Mouse (Mus musculus) bone marrow macrophage, adult 2 months (primary cell): Measurements from ENCODE around the gene Gm9639. TPM values are rescaled to one million over a fixed set of nuclear protein-coding genes. Genes with fewer than 3 reads are reported as not detected.
"Not testable (repeated sequence)": the region's sequence is repeated elsewhere in the genome, so short reads cannot be mapped to it uniquely, and the experiment has no call there.

Experiments
- H3K27ac ChIP-seq: 2 replicates; pipeline ENCODE4 v1.5.1; 2012; ENCODE audit warnings: low read depth, low read length; ENCODE audit not compliant: insufficient read depth
- H3K4me1 ChIP-seq: 2 replicates; pipeline ENCODE4 v1.6.1; 2012; ENCODE audit warnings: low read length; ENCODE audit not compliant: control insufficient read depth, insufficient read depth
- H3K4me3 ChIP-seq: 2 replicates; pipeline ENCODE4 v1.5.1; 2012; ENCODE audit warnings: mild to moderate bottlenecking, low read length, moderate library complexity; ENCODE audit not compliant: insufficient read depth
- CTCF ChIP-seq: IDR thresholded peaks from 2 replicates; pipeline ENCODE4 v1.5.1; 2012; ENCODE audit warnings: low read depth, mild to moderate bottlenecking, low read length, moderate library complexity
- POLR2A ChIP-seq: IDR thresholded peaks from 2 replicates; pipeline ENCODE4 v1.6.1; 2012; ENCODE audit warnings: mild to moderate bottlenecking, low read depth, low read length, borderline replicate concordance
- polyA plus RNA-seq: library from polyadenylated mRNA; stranded (reverse); fragments of >200 nt; gene quantifications from 2 replicates; pipeline ENCODE4 v1.2.4, GENCODE M21; 2012; ENCODE audit not compliant: missing spikeins, insufficient read depth, insufficient read length

The Gm9639 gene
- polyA plus RNA-seq, 1 experiment: not detected

GRCm38 (mm10) chr10:77753448-77753847 is 41.4 kb downstream of the Gm9639 start:
- Histone ChIP-seq H3K4me1 (no peaks in the 10 kb centered on the region), H3K4me3 (no peak overlapping the region), H3K27ac (no peak overlapping the region)
- TF ChIP-seq POLR2A (no peak), CTCF (no peak)

GRCm38 (mm10) chr10:77752312-77752711 is 42.6 kb downstream of the Gm9639 start:
- H3K4me3 ChIP-seq, H3K27ac ChIP-seq, H3K4me1 ChIP-seq: not testable (repeated sequence)

DNA sequence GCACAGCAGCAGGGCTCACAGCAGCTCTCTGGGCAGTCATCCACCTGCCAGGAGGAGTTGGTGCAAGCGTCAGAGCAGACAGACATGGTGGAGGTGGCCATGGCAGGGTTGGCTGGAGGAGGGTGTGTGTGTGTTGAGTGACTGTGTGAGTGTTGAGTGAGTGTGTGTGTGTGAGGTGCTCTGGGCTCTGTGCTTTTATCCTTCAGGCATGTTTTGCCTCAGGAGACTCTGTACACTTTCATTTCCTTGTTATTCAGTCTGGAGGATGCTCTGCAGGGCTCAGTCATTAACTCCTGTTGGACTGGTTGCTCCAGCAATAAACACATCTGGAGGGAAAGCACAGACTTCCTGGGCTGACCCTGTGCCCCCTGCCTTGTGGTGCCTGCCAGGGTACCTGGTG is 43.6 kb downstream of the Gm9639 start, which contains the start of gene Gm9736:
Gene Gm9736, minus strand, starts transcription at position 101 of the 400 bp plus-strand sequence.
- H3K4me1 ChIP-seq, H3K27ac ChIP-seq, H3K4me3 ChIP-seq: not testable (repeated sequence)

DNA sequence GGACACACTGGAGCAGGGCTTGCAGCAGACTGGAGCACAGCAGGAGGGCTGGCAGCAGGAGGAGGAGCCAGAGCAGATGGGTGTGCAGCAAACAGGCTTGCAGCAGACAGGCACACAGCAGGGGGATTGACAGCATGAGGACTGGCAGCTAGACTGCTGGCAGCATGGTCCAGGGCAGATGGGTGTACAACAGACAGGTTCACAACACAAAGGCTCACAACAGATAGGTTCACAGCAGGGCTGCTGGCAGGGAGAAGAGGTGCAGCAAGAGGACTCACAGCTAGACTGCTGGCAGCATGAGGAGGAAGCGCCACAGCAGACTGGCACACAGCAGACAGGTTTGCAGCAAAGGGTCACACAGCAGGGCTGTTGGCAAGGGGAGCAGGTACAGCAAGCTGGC is 44.2 kb downstream of the Gm9639 start:
- not testable (repeated sequence) for H3K4me3 ChIP-seq, H3K27ac ChIP-seq, H3K4me1 ChIP-seq

Other genes with a start within 250 kb of the Gm9639 start
- 98.5 and 102 TPM in 2 replicates for gene Pttg1ip, start 213.4 kb downstream of the Gm9639 start, polyA plus RNA-seq
- 165 and 203 TPM in 2 replicates for gene Sumo3, start 189.0 kb downstream of the Gm9639 start, polyA plus RNA-seq
- gene Gm49325, start 188.9 kb downstream of the Gm9639 start, polyA plus RNA-seq: 40.9 and 41.8 TPM in 2 replicates
- 57.9 and 61.2 TPM in 2 replicates for gene Ube2g2, start 172.8 kb downstream of the Gm9639 start, polyA plus RNA-seq
- not detected in 2 replicates for gene Tspear, start 108.5 kb downstream of the Gm9639 start, polyA plus RNA-seq
- not detected in 2 replicates for gene Gm19402, start 104.3 kb downstream of the Gm9639 start, polyA plus RNA-seq
- gene Gm9508, start 97.8 kb downstream of the Gm9639 start, polyA plus RNA-seq: not detected in 2 replicates
- gene Gm10272, start 88.5 kb downstream of the Gm9639 start, polyA plus RNA-seq: not detected in 2 replicates
- not detected in 2 replicates for gene Gm10024, start 83.6 kb downstream of the Gm9639 start, polyA plus RNA-seq
- gene Gm10142, start 79.3 kb downstream of the Gm9639 start, polyA plus RNA-seq: not detected in 2 replicates
- gene Krtap12-1, start 74.5 kb downstream of the Gm9639 start, polyA plus RNA-seq: not detected in 2 replicates
- gene Gm10100, start 68.6 kb downstream of the Gm9639 start, polyA plus RNA-seq: not detected in 2 replicates
- gene Gm18596, start 52.4 kb downstream of the Gm9639 start, polyA plus RNA-seq: not detected in 2 replicates
- gene Gm9736, start 43.7 kb downstream of the Gm9639 start, polyA plus RNA-seq: not detected in 2 replicates
- not detected in 2 replicates for gene Gm3233, start 35.4 kb downstream of the Gm9639 start, polyA plus RNA-seq
- not detected in 2 replicates for gene Gm3238, start 23.8 kb downstream of the Gm9639 start, polyA plus RNA-seq
- not detected in 2 replicates for gene Gm7138, start 18.1 kb downstream of the Gm9639 start, polyA plus RNA-seq
- gene Gm3250, start 12.5 kb downstream of the Gm9639 start, polyA plus RNA-seq: not detected in 2 replicates
- not detected in 2 replicates for gene Gm7137, start 6.9 kb downstream of the Gm9639 start, polyA plus RNA-seq
- gene Gm19668, start 4.1 kb upstream of the Gm9639 start, polyA plus RNA-seq: not detected in 2 replicates
- not detected in 2 replicates for gene Gm9507, start 16.8 kb upstream of the Gm9639 start, polyA plus RNA-seq
- not detected in 2 replicates for gene Gm2696, start 19.6 kb upstream of the Gm9639 start, polyA plus RNA-seq
- gene Krtap10-4, start 32.0 kb upstream of the Gm9639 start, polyA plus RNA-seq: not detected in 2 replicates
- gene Krtap10-10, start 40.9 kb upstream of the Gm9639 start, polyA plus RNA-seq: not detected in 2 replicates
- gene Gm36176, start 51.7 kb upstream of the Gm9639 start, polyA plus RNA-seq: not detected in 2 replicates
- gene Gm10318, start 57.8 kb upstream of the Gm9639 start, polyA plus RNA-seq: not detected in 2 replicates
- not detected in 2 replicates for gene Gm3285, start 66.9 kb upstream of the Gm9639 start, polyA plus RNA-seq
- 0.19 TPM in 1 of 2 replicates, not detected in the other for gene Lrrc3, start 107.5 kb upstream of the Gm9639 start, polyA plus RNA-seq
- gene Trpm2, start 175.5 kb upstream of the Gm9639 start, polyA plus RNA-seq: 8.6 and 13.8 TPM in 2 replicates
- gene 1810043G02Rik, start 183.4 kb upstream of the Gm9639 start, polyA plus RNA-seq: 12.4 and 13.6 TPM in 2 replicates
- 24.1 and 32.1 TPM in 2 replicates for gene Pfkl, start 215.0 kb upstream of the Gm9639 start, polyA plus RNA-seq
- 1.5 and 2.2 TPM in 2 replicates for gene Dnmt3l, start 246.9 kb upstream of the Gm9639 start, polyA plus RNA-seq
- not detected in 2 replicates for gene Aire, start 248.5 kb upstream of the Gm9639 start, polyA plus RNA-seq